Mouse (Mus musculus) left cerebral cortex, adult 18-20 months (tissue): ENCODE measurements around the gene Sfmbt1. TPM values are rescaled to one million over a fixed set of nuclear protein-coding genes. Genes with fewer than 3 reads are reported as not detected.
A peak's percentile ranks its signal among the peaks of the same experiment; 100 is the strongest.
"Not testable (repeated sequence)": the region's sequence is repeated elsewhere in the genome, so short reads cannot be mapped to it uniquely, and the experiment has no call there.

Source experiments
- DNase-seq, 2 experiments: peaks; one replicate each; pipeline ENCODE4 v3.0.0; 2021 to 2022; ENCODE audit warnings: low spot score in 2 of 2, mixed read lengths in 1 of 2
- total RNA-seq, 2 experiments: library from RNA; stranded (reverse); gene quantifications; 2 replicates each; pipeline ENCODE4 v1.2.3; 2021

Gene Sfmbt1
- total RNA-seq, 2 experiments from 2014 or later: 39.3 to 41.0 TPM

- peak; percentile 38 to 63 for DNase-seq
Observed at GRCm38 (mm10) chr14:30716051-30716952, 1.7 kb downstream of the Sfmbt1 start.

GRCm38 (mm10) chr14:30716953-30717285, 2.3 kb downstream of the Sfmbt1 start:
- DNase-seq: no peak

- DNase-seq: not testable (repeated sequence)
Observed at GRCm38 (mm10) chr14:30718696-30719095, 4.0 kb downstream of the Sfmbt1 start.

- no peak for DNase-seq
Observed at GRCm38 (mm10) chr14:30719514-30719913, 4.9 kb downstream of the Sfmbt1 start.

- DNase-seq: no peak
Observed at GRCm38 (mm10) chr14:30721850-30722249, 7.2 kb downstream of the Sfmbt1 start.

- no peak for DNase-seq
Observed at GRCm38 (mm10) chr14:30722406-30722805, 7.8 kb downstream of the Sfmbt1 start.

GRCm38 (mm10) chr14:30731896-30732295, 17.2 kb downstream of the Sfmbt1 start:
- no peak for DNase-seq

GRCm38 (mm10) chr14:30734665-30735064, 20.0 kb downstream of the Sfmbt1 start:
- DNase-seq: no peak

- no peak for DNase-seq
Observed at GRCm38 (mm10) chr14:30735810-30736209, 21.2 kb downstream of the Sfmbt1 start.

- no peak for DNase-seq
Observed at GRCm38 (mm10) chr14:30736413-30736812, 21.8 kb downstream of the Sfmbt1 start.

GRCm38 (mm10) chr14:30743891-30744290, 29.2 kb downstream of the Sfmbt1 start:
- no peak for DNase-seq

GRCm38 (mm10) chr14:30746160-30746559, 31.5 kb downstream of the Sfmbt1 start:
- DNase-seq: no peak

GRCm38 (mm10) chr14:30757239-30757638, 42.6 kb downstream of the Sfmbt1 start:
- no peak for DNase-seq

- no peak for DNase-seq
Observed at GRCm38 (mm10) chr14:30761211-30761610, 46.6 kb downstream of the Sfmbt1 start.

GRCm38 (mm10) chr14:30762131-30762903, 47.7 kb downstream of the Sfmbt1 start:
- DNase-seq: no peak

- no peak for DNase-seq
Observed at GRCm38 (mm10) chr14:30762904-30763568, 48.4 kb downstream of the Sfmbt1 start.

- DNase-seq: no peak
Observed at GRCm38 (mm10) chr14:30784614-30785013, 70.0 kb downstream of the Sfmbt1 start.

- peak; percentile 58 to 59 for DNase-seq
Observed at GRCm38 (mm10) chr14:30789471-30789870, 74.8 kb downstream of the Sfmbt1 start.

GRCm38 (mm10) chr14:30792871-30793270, 78.2 kb downstream of the Sfmbt1 start:
- DNase-seq: no peak

GRCm38 (mm10) chr14:30801756-30802155, 87.1 kb downstream of the Sfmbt1 start:
- DNase-seq: no peak

GRCm38 (mm10) chr14:30821136-30821535, 106.5 kb downstream of the Sfmbt1 start:
- no peak for DNase-seq
